In the genomic region with DNA sequence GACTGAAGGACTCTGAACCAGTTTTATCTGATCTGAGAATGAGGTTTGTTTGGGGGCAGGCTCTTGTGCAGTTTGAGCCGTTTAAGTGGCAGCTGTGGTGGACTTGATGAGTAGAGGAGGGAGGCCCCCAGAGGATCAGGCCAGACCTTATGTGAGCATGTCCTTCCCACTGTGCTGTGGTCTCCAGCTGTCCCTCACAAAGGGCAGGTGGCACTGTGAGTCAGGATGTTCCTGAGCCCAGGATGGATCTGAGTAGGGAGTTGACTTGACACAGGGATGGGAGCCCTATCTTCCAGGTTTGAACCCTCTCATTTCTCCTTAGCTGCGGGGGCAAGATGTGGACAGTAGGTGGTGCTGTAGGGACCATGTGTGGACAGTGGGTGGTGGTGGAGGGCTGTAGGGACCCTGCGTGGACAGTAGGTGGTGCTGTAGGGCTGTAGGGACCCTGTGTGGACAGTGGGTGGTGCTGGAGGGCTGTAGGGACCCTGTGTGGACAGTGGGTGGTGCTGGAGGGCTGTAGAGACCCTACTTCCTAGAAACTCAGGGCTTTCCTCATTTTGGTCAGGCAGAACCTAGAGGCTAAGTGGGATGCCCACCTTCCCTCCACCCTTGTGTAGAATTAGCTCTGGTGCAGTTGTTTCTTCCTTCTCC, we compare ENCODE assay signal across 8 mouse cellular contexts. TPM values are rescaled to one million over a fixed set of nuclear protein-coding genes. Genes with fewer than 3 reads are reported as not detected.
A peak's percentile ranks its signal among the peaks of the same experiment; 100 is the strongest.
DNase-seq lines count a peak whose midpoint lies in the region; ATAC-seq and TF ChIP-seq lines count a peak whose summit lies in the region.

No protein-coding gene starts in this region.

- no peak for TF ChIP-seq POLR2A in ES-Bruce4 (IDR thresholded peaks at IDR 0.05; ENCODE audit: insufficient read depth, low read length)

- no peak overlapping the region for H3K27ac ChIP-seq in ES-Bruce4 (ENCODE audit: insufficient read depth, low read length)
- H3K27ac ChIP-seq in forebrain, embryonic 10.5 days, result no peak overlapping the region
- H3K27ac ChIP-seq in heart, embryonic 16.5 days (ENCODE audit: low read length), result no peak overlapping the region
- H3K27ac ChIP-seq in liver, postnatal 0 days (ENCODE audit: low read depth), result no peak overlapping the region
- no peak overlapping the region for H3K27ac ChIP-seq in neural tube, embryonic 14.5 days (ENCODE audit: low read depth, low read length)

- no peaks in the 10 kb centered on the region for H3K9me3 ChIP-seq in ES-Bruce4 (replicated peaks; ENCODE audit: control insufficient read depth, insufficient read depth, low read length, poor library complexity, severe bottlenecking)
- H3K9me3 ChIP-seq in forebrain, embryonic 10.5 days, result no peaks in the 10 kb centered on the region
- H3K9me3 ChIP-seq in heart, embryonic 16.5 days (replicated peaks; ENCODE audit: control insufficient read depth, low read length), result no peaks in the 10 kb centered on the region
- H3K9me3 ChIP-seq in liver, postnatal 0 days (ENCODE audit: low read length), result no peaks in the 10 kb centered on the region
- H3K9me3 ChIP-seq in neural tube, embryonic 14.5 days (ENCODE audit: control insufficient read depth, low read length), result no peaks in the 10 kb centered on the region

- H3K36me3 ChIP-seq in ES-Bruce4 (ENCODE audit: control insufficient read depth, insufficient read depth, low read length, poor library complexity, severe bottlenecking), result no peaks in the 10 kb centered on the region
- H3K36me3 ChIP-seq in forebrain, embryonic 10.5 days (replicated peaks), result no peaks in the 10 kb centered on the region
- no peaks in the 10 kb centered on the region for H3K36me3 ChIP-seq in heart, embryonic 16.5 days (ENCODE audit: control insufficient read depth, insufficient read depth)
- H3K36me3 ChIP-seq in liver, postnatal 0 days (replicated peaks; ENCODE audit: insufficient read depth, low read length), result no peaks in the 10 kb centered on the region
- no peaks in the 10 kb centered on the region for H3K36me3 ChIP-seq in neural tube, embryonic 14.5 days (ENCODE audit: control insufficient read depth, insufficient read depth, low read length)

- peak; percentile 31; the same call in 1 of the 2 replicates for TF ChIP-seq EP300 in ES-Bruce4 (IDR thresholded peaks at IDR 0.05; ENCODE audit: insufficient read depth, low read depth, low read length)
- no peak for TF ChIP-seq EP300 in liver, postnatal 0 days (IDR thresholded peaks at IDR 0.05; ENCODE audit: low read depth)

- H3K27me3 ChIP-seq in ES-Bruce4 (ENCODE audit: control insufficient read depth, insufficient read depth, low read length, poor library complexity, severe bottlenecking), result no peaks in the 10 kb centered on the region
- H3K27me3 ChIP-seq in forebrain, embryonic 10.5 days (ENCODE audit: poor library complexity, severe bottlenecking), result no peaks in the 10 kb centered on the region
- no peaks in the 10 kb centered on the region for H3K27me3 ChIP-seq in heart, embryonic 16.5 days (ENCODE audit: control insufficient read depth, insufficient read depth, low read length)
- no peaks in the 10 kb centered on the region for H3K27me3 ChIP-seq in liver, postnatal 0 days (ENCODE audit: insufficient read depth, low read length)
- H3K27me3 ChIP-seq in neural tube, embryonic 14.5 days (ENCODE audit: control insufficient read depth, insufficient read depth, low read length), result no peaks in the 10 kb centered on the region

- H3K4me1 ChIP-seq in ES-Bruce4 (ENCODE audit: control insufficient read depth, insufficient read depth, low read length), result peaks cover 4% of the 10 kb centered on the region
- H3K4me1 ChIP-seq in forebrain, embryonic 10.5 days, result no peaks in the 10 kb centered on the region
- no peaks in the 10 kb centered on the region for H3K4me1 ChIP-seq in heart, embryonic 16.5 days (ENCODE audit: control insufficient read depth, insufficient read depth, low read length)
- no peaks in the 10 kb centered on the region for H3K4me1 ChIP-seq in liver, postnatal 0 days (ENCODE audit: insufficient read depth)
- H3K4me1 ChIP-seq in neural tube, embryonic 14.5 days (ENCODE audit: control insufficient read depth, insufficient read depth, low read length), result no peaks in the 10 kb centered on the region

- no peak overlapping the region for H3K9ac ChIP-seq in ES-Bruce4 (ENCODE audit: low read depth, poor library complexity, severe bottlenecking)
- H3K9ac ChIP-seq in heart, embryonic 16.5 days (ENCODE audit: low read length), result no peak overlapping the region
- H3K9ac ChIP-seq in liver, postnatal 0 days (replicated peaks), result no peak overlapping the region
- H3K9ac ChIP-seq in neural tube, embryonic 14.5 days (replicated peaks; ENCODE audit: low read depth, low read length), result no peak overlapping the region

- peak; percentile 100 for TF ChIP-seq CTCF in ES-Bruce4 (IDR thresholded peaks at IDR 0.05; ENCODE audit: low read depth, low read length)
- TF ChIP-seq CTCF in liver, postnatal 0 days (IDR thresholded peaks at IDR 0.05; ENCODE audit: low read depth), result peak; percentile 100

- WGBS in forebrain, embryonic 10.5 days, result 36% methylated on average over 3 of the region's 3 CpGs
- 13% methylated on average over 3 of the region's 3 CpGs for WGBS in heart, embryonic 16.5 days
- 15% methylated on average over 3 of the region's 3 CpGs for WGBS in liver, postnatal 0 days (ENCODE audit: insufficient replicate concordance)
- WGBS in neural tube, embryonic 14.5 days, result 32% methylated on average over 3 of the region's 3 CpGs

- ATAC-seq in heart, embryonic 16.5 days (replicated peaks; ENCODE audit: extremely low read depth, insufficient read depth, low FRiP score), result peak; percentile 96
- peak; percentile 97 for ATAC-seq in liver, postnatal 0 days
- peak; percentile 95 for ATAC-seq in neural tube, embryonic 14.5 days (ENCODE audit: low read depth)

- no peak overlapping the region for H3K4me3 ChIP-seq in ES-Bruce4 (ENCODE audit: low read depth, low read length)
- peak overlapping the region; percentile 11; the same call in 1 of the 2 replicates for H3K4me3 ChIP-seq in forebrain, embryonic 10.5 days
- no peak overlapping the region for H3K4me3 ChIP-seq in heart, embryonic 16.5 days (ENCODE audit: low read length)
- H3K4me3 ChIP-seq in liver, postnatal 0 days (ENCODE audit: low read depth, low read length), result no peak overlapping the region
- no peak overlapping the region for H3K4me3 ChIP-seq in neural tube, embryonic 14.5 days (ENCODE audit: low read depth, low read length)

- DNase-seq in brain, embryonic 18.5 days (ENCODE audit: low read depth, low spot score), result peak; percentile 70
- peak; percentile 84 for DNase-seq in forebrain, embryonic 10.5 days (ENCODE audit: extremely low spot score, low spot score)
- peak; percentile 86 for DNase-seq in kidney, postnatal 14 days
- peak; percentile 90 for DNase-seq in liver, postnatal 0 days
- peak; percentile 64 for DNase-seq in testis, postnatal 14 days (ENCODE audit: low spot score)

- H3K4me2 ChIP-seq in heart, embryonic 16.5 days (ENCODE audit: low read depth, low read length), result no peak overlapping the region
- no peak overlapping the region for H3K4me2 ChIP-seq in liver, postnatal 0 days (ENCODE audit: low read depth, low read length)
- no peak overlapping the region for H3K4me2 ChIP-seq in neural tube, embryonic 14.5 days (ENCODE audit: low read depth, low read length)

RNA-seq across cellular contexts. Expression of a gene that starts 18.5 kb away (rescaled TPM):
- polyA plus RNA-seq in ES-Bruce4 (2011; ENCODE audit: insufficient read depth, insufficient read length, low read depth, missing spikeins), result 4.9 and 5.3 TPM in 2 replicates
- 44.1 and 49.4 TPM in 2 replicates for polyA plus RNA-seq in forebrain, embryonic 10.5 days (2016; fragmentation: Nextera tagmentation; extraction: Ambion mirVana)
- polyA plus RNA-seq in heart, embryonic 16.5 days (2015; fragmentation: Nextera tagmentation; extraction: Ambion mirVana), result 12.5 and 15.8 TPM in 2 replicates
- polyA plus RNA-seq in liver, postnatal 0 days (2015; fragmentation: Nextera tagmentation; extraction: Ambion mirVana), result 0.48 and 0.56 TPM in 2 replicates
- 123 and 139 TPM in 2 replicates for polyA plus RNA-seq in neural tube, embryonic 14.5 days (2014; fragmentation: Nextera tagmentation; extraction: Ambion mirVana)

RNA-seq across cellular contexts. Expression of a gene that starts 24.3 kb away (rescaled TPM):
- not detected in 2 replicates for polyA plus RNA-seq in ES-Bruce4 (2011; ENCODE audit: insufficient read depth, insufficient read length, low read depth, missing spikeins)
- not detected in 2 replicates for polyA plus RNA-seq in forebrain, embryonic 10.5 days (2016; fragmentation: Nextera tagmentation; extraction: Ambion mirVana)
- polyA plus RNA-seq in heart, embryonic 16.5 days (2015; fragmentation: Nextera tagmentation; extraction: Ambion mirVana), result not detected in 2 replicates
- 0.14 TPM in 1 of 2 replicates, not detected in the other for polyA plus RNA-seq in liver, postnatal 0 days (2015; fragmentation: Nextera tagmentation; extraction: Ambion mirVana)
- not detected in 2 replicates for polyA plus RNA-seq in neural tube, embryonic 14.5 days (2014; fragmentation: Nextera tagmentation; extraction: Ambion mirVana)

RNA-seq across cellular contexts. Expression of a gene that starts 42.6 kb away (rescaled TPM):
- 19.7 and 21.0 TPM in 2 replicates for polyA plus RNA-seq in ES-Bruce4 (2011; ENCODE audit: insufficient read depth, insufficient read length, low read depth, missing spikeins)
- polyA plus RNA-seq in forebrain, embryonic 10.5 days (2016; fragmentation: Nextera tagmentation; extraction: Ambion mirVana), result 10.1 and 10.2 TPM in 2 replicates
- polyA plus RNA-seq in heart, embryonic 16.5 days (2015; fragmentation: Nextera tagmentation; extraction: Ambion mirVana), result 25.9 and 28.5 TPM in 2 replicates
- polyA plus RNA-seq in liver, postnatal 0 days (2015; fragmentation: Nextera tagmentation; extraction: Ambion mirVana), result 215 and 221 TPM in 2 replicates
- 2.7 and 4.1 TPM in 2 replicates for polyA plus RNA-seq in neural tube, embryonic 14.5 days (2014; fragmentation: Nextera tagmentation; extraction: Ambion mirVana)
